ENCODE assay signal across 9 mouse cellular contexts in genomic region chr4:58552731-58553630, GRCm38 (mm10). TPM values are rescaled to one million over a fixed set of nuclear protein-coding genes. Genes with fewer than 3 reads are reported as not detected.
DNase-seq lines count a peak whose midpoint lies in the region; ATAC-seq and TF ChIP-seq lines count a peak whose summit lies in the region.
"Had no signal": no experiment of that assay in that cellular context is flagged by ENCODE, and none has a peak within 500 bp of the region (broad histone marks: within the 10 kb centered on the region; RNA-seq: fewer than 3 reads in every experiment).

No protein-coding gene starts in this region.

- peak overlapping the region; percentile 97 for H3K27ac ChIP-seq in embryonic facial prominence, embryonic 14.5 days (replicated peaks; ENCODE audit: low read depth, low read length)
- H3K27ac ChIP-seq in heart, embryonic 12.5 days (ENCODE audit: poor library complexity, severe bottlenecking) = peak overlapping the region; percentile 12; the same call in 1 of the 2 replicates
- peak overlapping the region; percentile 84 for H3K27ac ChIP-seq in kidney, postnatal 0 days
- no peak overlapping the region for H3K27ac ChIP-seq in liver, embryonic 16.5 days (ENCODE audit: low read length)
- peak overlapping the region; percentile 18 for H3K27ac ChIP-seq in neural tube, embryonic 13.5 days (replicated peaks)

- peaks cover 33% of the 10 kb centered on the region for H3K4me1 ChIP-seq in embryonic facial prominence, embryonic 14.5 days (ENCODE audit: control insufficient read depth, insufficient read depth, low read length)
- peaks cover 18% of the 10 kb centered on the region for H3K4me1 ChIP-seq in heart, embryonic 12.5 days (replicated peaks)
- H3K4me1 ChIP-seq in kidney, postnatal 0 days (replicated peaks; ENCODE audit: insufficient read depth, low read length) = no peaks in the 10 kb centered on the region
- peaks cover 3% of the 10 kb centered on the region for H3K4me1 ChIP-seq in liver, embryonic 16.5 days (ENCODE audit: control insufficient read depth, low read depth, low read length)
- peaks cover 16% of the 10 kb centered on the region for H3K4me1 ChIP-seq in neural tube, embryonic 13.5 days (replicated peaks)

- under 1% methylated on average over 35 of the region's 71 CpGs for WGBS in embryonic facial prominence, embryonic 14.5 days
- WGBS in heart, embryonic 12.5 days = under 1% methylated on average over 71 of the region's 71 CpGs
- under 1% methylated on average over 66 of the region's 71 CpGs for WGBS in kidney, postnatal 0 days
- under 1% methylated on average over 63 of the region's 71 CpGs for WGBS in liver, embryonic 16.5 days (ENCODE audit: insufficient replicate concordance)
- 1% methylated on average over 71 of the region's 71 CpGs for WGBS in neural tube, embryonic 13.5 days

- peak; percentile 93 for ATAC-seq in embryonic facial prominence, embryonic 14.5 days (ENCODE audit: low read depth)
- peak; percentile 79 for ATAC-seq in heart, embryonic 12.5 days (ENCODE audit: insufficient number of reproducible peaks, low FRiP score)
- ATAC-seq in kidney, postnatal 0 days (replicated peaks; ENCODE audit: low FRiP score, low read depth) = peak; percentile 89
- peak; percentile 41 for ATAC-seq in liver, embryonic 16.5 days (ENCODE audit: low read depth)
- peak; percentile 96 for ATAC-seq in neural tube, embryonic 13.5 days (ENCODE audit: low read depth)

- DNase-seq in left cerebral cortex, adult 18-20 months (ENCODE audit: low spot score in 2 of 2) = peak; percentile 58 to 67
- DNase-seq in left cerebral cortex, adult 11 months (ENCODE audit: low spot score) = no peak
- peak; percentile 92 for DNase-seq in embryonic facial prominence, embryonic 14.5 days (ENCODE audit: low spot score)
- peak; percentile 83 for DNase-seq in kidney, postnatal 0 days (ENCODE audit: low spot score)
- DNase-seq in testis, postnatal 14 days (ENCODE audit: low spot score) = peak; percentile 67

- H3K36me3 ChIP-seq in embryonic facial prominence, embryonic 14.5 days (ENCODE audit: control insufficient read depth, insufficient read depth, low read length) = peaks cover 5% of the 10 kb centered on the region; the same call in 1 of the 2 replicates
- no peaks in the 10 kb centered on the region for H3K36me3 ChIP-seq in heart, embryonic 12.5 days
- no peaks in the 10 kb centered on the region for H3K36me3 ChIP-seq in kidney, postnatal 0 days (ENCODE audit: insufficient read depth, low read length)
- H3K36me3 ChIP-seq in liver, embryonic 16.5 days (ENCODE audit: control insufficient read depth, insufficient read depth) = no peaks in the 10 kb centered on the region
- no peaks in the 10 kb centered on the region for H3K36me3 ChIP-seq in neural tube, embryonic 13.5 days

- H3K4me3 ChIP-seq in embryonic facial prominence, embryonic 14.5 days (ENCODE audit: low read depth, low read length) = peak overlapping the region; percentile 87
- peak overlapping the region; percentile 80 for H3K4me3 ChIP-seq in heart, embryonic 12.5 days
- peak overlapping the region; percentile 80 for H3K4me3 ChIP-seq in kidney, postnatal 0 days (replicated peaks; ENCODE audit: low read depth, low read length)
- peak overlapping the region; percentile 63 for H3K4me3 ChIP-seq in liver, embryonic 16.5 days (ENCODE audit: low read depth, low read length)
- peak overlapping the region; percentile 71 for H3K4me3 ChIP-seq in neural tube, embryonic 13.5 days

- peak overlapping the region; percentile 93 for H3K9ac ChIP-seq in embryonic facial prominence, embryonic 14.5 days (ENCODE audit: low read depth, low read length)
- peak overlapping the region; percentile 84 for H3K9ac ChIP-seq in heart, embryonic 12.5 days
- H3K9ac ChIP-seq in kidney, postnatal 0 days (ENCODE audit: low read depth, low read length) = peak overlapping the region; percentile 71
- H3K9ac ChIP-seq in liver, embryonic 16.5 days (ENCODE audit: low read depth, low read length) = peak overlapping the region; percentile 45
- peak overlapping the region; percentile 72 for H3K9ac ChIP-seq in neural tube, embryonic 13.5 days

- peak; percentile 30; the same call in 1 of the 2 replicates for TF ChIP-seq CTCF in kidney, postnatal 0 days (IDR thresholded peaks at IDR 0.05; ENCODE audit: low read depth)

- no peaks in the 10 kb centered on the region for H3K27me3 ChIP-seq in embryonic facial prominence, embryonic 14.5 days (replicated peaks; ENCODE audit: control insufficient read depth, insufficient read depth, low read length)
- H3K27me3 ChIP-seq in heart, embryonic 12.5 days (replicated peaks) = no peaks in the 10 kb centered on the region
- no peaks in the 10 kb centered on the region for H3K27me3 ChIP-seq in kidney, postnatal 0 days (ENCODE audit: insufficient read depth, low read length)
- H3K27me3 ChIP-seq in liver, embryonic 16.5 days (ENCODE audit: control insufficient read depth, insufficient read depth, low read depth, low read length) = peaks cover 22% of the 10 kb centered on the region
- peaks cover 29% of the 10 kb centered on the region for H3K27me3 ChIP-seq in neural tube, embryonic 13.5 days
- H3K27me3 ChIP-seq: CH12.LX had no signal

- no peaks in the 10 kb centered on the region for H3K9me3 ChIP-seq in embryonic facial prominence, embryonic 14.5 days (ENCODE audit: control insufficient read depth, low read length)
- H3K9me3 ChIP-seq in heart, embryonic 12.5 days (replicated peaks) = no peaks in the 10 kb centered on the region
- no peaks in the 10 kb centered on the region for H3K9me3 ChIP-seq in kidney, postnatal 0 days (replicated peaks; ENCODE audit: low read length)
- H3K9me3 ChIP-seq in liver, embryonic 16.5 days (replicated peaks; ENCODE audit: control insufficient read depth, low read length) = no peaks in the 10 kb centered on the region
- no peaks in the 10 kb centered on the region for H3K9me3 ChIP-seq in neural tube, embryonic 13.5 days

- peak overlapping the region; percentile 92 for H3K4me2 ChIP-seq in embryonic facial prominence, embryonic 14.5 days (ENCODE audit: low read depth, low read length)
- H3K4me2 ChIP-seq in heart, embryonic 12.5 days = peak overlapping the region; percentile 98
- peak overlapping the region; percentile 95 for H3K4me2 ChIP-seq in kidney, postnatal 0 days (ENCODE audit: low read length)
- H3K4me2 ChIP-seq in liver, embryonic 16.5 days (ENCODE audit: low read depth, low read length) = peak overlapping the region; percentile 74
- peak overlapping the region; percentile 97 for H3K4me2 ChIP-seq in neural tube, embryonic 13.5 days

RNA-seq across cellular contexts. Expression of gene Lpar1, which starts 0.7 kb away (rescaled TPM):
- total RNA-seq in left cerebral cortex, adult 18-20 months (2021) = 10 to 100 TPM; 14.1 to 19.4 TPM
- 115 and 137 TPM in 2 replicates for polyA plus RNA-seq in embryonic facial prominence, embryonic 14.5 days (2014; fragmentation: Nextera tagmentation; extraction: Ambion mirVana)
- 14.8 and 16.5 TPM in 2 replicates for polyA plus RNA-seq in heart, embryonic 12.5 days (2016; fragmentation: Nextera tagmentation; extraction: Ambion mirVana)
- polyA plus RNA-seq in kidney, postnatal 0 days (2015; fragmentation: Nextera tagmentation; extraction: Ambion mirVana) = 23.1 and 24.9 TPM in 2 replicates
- 2.7 and 3.6 TPM in 2 replicates for polyA plus RNA-seq in liver, embryonic 16.5 days (2015; fragmentation: Nextera tagmentation; extraction: Ambion mirVana)
- 21.9 and 27.4 TPM in 2 replicates for polyA plus RNA-seq in neural tube, embryonic 13.5 days (2015; fragmentation: Nextera tagmentation; extraction: Ambion mirVana)

Comparison
In these comparisons a context has a peak if more than half of its experiments do, and no peak if none do; other contexts are left out.
1. ATAC-seq: peak in every context shown above with its lines; median percentile 96 in neural tube, embryonic 13.5 days; 93 in embryonic facial prominence, embryonic 14.5 days; 89 in kidney, postnatal 0 days; 79 in heart, embryonic 12.5 days; 41 in liver, embryonic 16.5 days.